Mouse (Mus musculus) kidney, embryonic 16.5 days (tissue): Measurements from ENCODE around the gene Vdr. TPM values are rescaled to one million over a fixed set of nuclear protein-coding genes. Genes with fewer than 3 reads are reported as not detected.
A peak's percentile ranks its signal among the peaks of the same experiment; 100 is the strongest.

Experiments
- ATAC-seq: fragments of 200-750 bp; cut with Nextera tagmentation; 2 replicates; pipeline ENCODE4 v1.8.0; 2017; ENCODE audit warnings: moderate TSS enrichment; ENCODE audit not compliant: low FRiP score, low TSS enrichment
- H3K27ac ChIP-seq: fragments of 300-500 bp; sonication (generic); 2 replicates; pipeline ENCODE4 v1.5.1; 2014; ENCODE audit warnings: low read length
- H3K27me3 ChIP-seq: fragments of 300-500 bp; sonication (generic); 2 replicates; pipeline ENCODE4 v1.6.1; 2014; ENCODE audit warnings: low read length, control low read depth, mixed read lengths; ENCODE audit not compliant: insufficient read depth
- H3K36me3 ChIP-seq: fragments of 300-500 bp; sonication (generic); 2 replicates; pipeline ENCODE4 v1.6.1; 2014; ENCODE audit warnings: low read length, control low read depth, mixed read lengths; ENCODE audit not compliant: insufficient read depth
- H3K4me1 ChIP-seq: fragments of 300-500 bp; sonication (generic); 2 replicates; pipeline ENCODE4 v1.6.1; 2014; ENCODE audit warnings: low read length, control low read depth, mixed read lengths; ENCODE audit not compliant: insufficient read depth
- H3K4me2 ChIP-seq: fragments of 300-500 bp; sonication (generic); replicated peaks from 2 replicates; pipeline ENCODE4 v1.6.1; 2014; ENCODE audit warnings: low read depth, low read length
- H3K4me3 ChIP-seq: fragments of 300-500 bp; sonication (generic); 2 replicates; pipeline ENCODE4 v1.5.1; 2014; ENCODE audit warnings: mild to moderate bottlenecking, low read length
- H3K9ac ChIP-seq: fragments of 300-500 bp; sonication (generic); replicated peaks from 2 replicates; pipeline ENCODE4 v1.6.1; 2014; ENCODE audit warnings: low read length
- H3K9me3 ChIP-seq: fragments of 300-500 bp; sonication (generic); 2 replicates; pipeline ENCODE4 v1.6.1; 2016; ENCODE audit warnings: low read length, control low read depth
- WGBS: fragments of 180-500 bp; shearing (Covaris S2); extraction: QIAGEN DNeasy Blood & Tissue Kit; methylation state at CpG from one replicate; pipeline ENCODE4 v1.1.7; 2014; 5-methylcytosine and 5-hydroxymethylcytosine counted together
- polyA plus RNA-seq: library from polyadenylated mRNA; unstranded; fragments of >200 nt; fragmentation: Nextera tagmentation; extraction: Ambion mirVana; gene quantifications from 2 replicates; pipeline ENCODE4 v1.2.1, GENCODE M21; 2015

The Vdr gene
- polyA plus RNA-seq, 1 experiment from 2014 or later, result 10.5 TPM

DNA sequence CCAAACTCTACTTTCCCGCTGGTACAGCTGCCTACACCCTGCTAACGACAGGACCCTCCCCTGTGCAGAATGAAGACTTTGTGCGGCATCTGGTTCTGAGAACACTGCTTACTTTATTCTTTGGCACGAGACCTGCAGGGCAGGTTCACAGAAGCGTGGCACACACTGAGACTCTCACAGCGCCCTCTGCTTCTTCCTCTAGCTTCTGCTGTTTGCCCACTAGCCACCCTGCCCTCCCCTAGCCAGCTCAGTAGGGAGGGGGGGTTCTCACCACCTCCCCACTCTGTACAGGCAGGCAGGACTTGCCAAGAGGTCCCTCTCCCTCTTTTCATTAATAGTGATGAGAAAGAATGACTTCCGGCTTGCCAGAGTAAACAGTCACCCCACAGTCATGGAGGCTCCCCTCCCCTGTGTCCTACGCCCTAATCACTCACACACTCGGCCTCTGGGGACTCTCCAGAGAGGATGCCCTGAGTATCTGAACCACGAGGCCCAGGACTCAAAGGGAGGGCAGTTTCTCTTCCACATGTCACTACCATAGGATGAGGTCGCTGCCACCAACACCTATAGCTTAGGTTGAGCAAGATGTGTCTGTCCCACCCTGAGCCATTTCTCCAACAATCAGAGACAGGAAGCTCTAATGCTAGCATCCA lies 6.0 kb downstream of the Vdr start:
- 49% methylated on average over 11 of the region's 11 CpGs for WGBS
- H3K9me3 ChIP-seq, result no peaks in the 10 kb centered on the region
- ATAC-seq, result no peak
- H3K4me1 ChIP-seq, result peaks cover 35% of the 10 kb centered on the region
- peaks cover 15% of the 10 kb centered on the region for H3K27me3 ChIP-seq
- no peak overlapping the region for H3K4me2 ChIP-seq
- H3K4me3 ChIP-seq, result no peak overlapping the region
- no peaks in the 10 kb centered on the region for H3K36me3 ChIP-seq
- no peak overlapping the region for H3K27ac ChIP-seq
- H3K9ac ChIP-seq, result no peak overlapping the region; the same call in 1 of the 2 replicates

GRCm38 (mm10) chr15:97903261-97904009 lies 7.0 kb downstream of the Vdr start:
- no peak overlapping the region for H3K9ac ChIP-seq
- H3K4me1 ChIP-seq, result peaks cover 28% of the 10 kb centered on the region
- no peaks in the 10 kb centered on the region for H3K36me3 ChIP-seq
- no peak overlapping the region for H3K4me3 ChIP-seq
- 69% methylated on average over 15 of the region's 15 CpGs for WGBS
- ATAC-seq, result no peak
- no peaks in the 10 kb centered on the region for H3K9me3 ChIP-seq
- no peak overlapping the region for H3K4me2 ChIP-seq
- peaks cover 7% of the 10 kb centered on the region; the same call in 1 of the 2 replicates for H3K27me3 ChIP-seq
- no peak overlapping the region for H3K27ac ChIP-seq

GRCm38 (mm10) chr15:97900991-97901390 lies 9.4 kb downstream of the Vdr start:
- no peak for ATAC-seq
- Histone ChIP-seq H3K36me3 (no peaks in the 10 kb centered on the region), H3K4me2 (no peak overlapping the region), H3K9ac (no peak overlapping the region), H3K27ac (no peak overlapping the region), H3K4me1 (peaks cover 22% of the 10 kb centered on the region), H3K4me3 (no peak overlapping the region), H3K9me3 (no peaks in the 10 kb centered on the region), H3K27me3 (no peaks in the 10 kb centered on the region; the same call in 1 of the 2 replicates)
- 78% methylated on average over 9 of the region's 9 CpGs for WGBS

GRCm38 (mm10) chr15:97900336-97900912 lies 10.0 kb downstream of the Vdr start:
- H3K36me3 ChIP-seq, result no peaks in the 10 kb centered on the region
- H3K4me3 ChIP-seq, result no peak overlapping the region
- 71% methylated on average over 12 of the region's 12 CpGs for WGBS
- no peaks in the 10 kb centered on the region for H3K27me3 ChIP-seq
- no peak for ATAC-seq
- H3K4me1 ChIP-seq, result peaks cover 28% of the 10 kb centered on the region
- no peaks in the 10 kb centered on the region for H3K9me3 ChIP-seq
- H3K4me2 ChIP-seq, result no peak overlapping the region
- no peak overlapping the region for H3K9ac ChIP-seq
- no peak overlapping the region for H3K27ac ChIP-seq

GRCm38 (mm10) chr15:97899714-97900113 lies 10.7 kb downstream of the Vdr start:
- Histone ChIP-seq H3K9ac (no peak overlapping the region), H3K36me3 (no peaks in the 10 kb centered on the region), H3K4me3 (no peak overlapping the region), H3K4me1 (peaks cover 26% of the 10 kb centered on the region), H3K9me3 (no peaks in the 10 kb centered on the region), H3K4me2 (no peak overlapping the region), H3K27ac (no peak overlapping the region), H3K27me3 (no peaks in the 10 kb centered on the region)
- WGBS, result 69% methylated on average over 8 of the region's 8 CpGs
- no peak for ATAC-seq

DNA sequence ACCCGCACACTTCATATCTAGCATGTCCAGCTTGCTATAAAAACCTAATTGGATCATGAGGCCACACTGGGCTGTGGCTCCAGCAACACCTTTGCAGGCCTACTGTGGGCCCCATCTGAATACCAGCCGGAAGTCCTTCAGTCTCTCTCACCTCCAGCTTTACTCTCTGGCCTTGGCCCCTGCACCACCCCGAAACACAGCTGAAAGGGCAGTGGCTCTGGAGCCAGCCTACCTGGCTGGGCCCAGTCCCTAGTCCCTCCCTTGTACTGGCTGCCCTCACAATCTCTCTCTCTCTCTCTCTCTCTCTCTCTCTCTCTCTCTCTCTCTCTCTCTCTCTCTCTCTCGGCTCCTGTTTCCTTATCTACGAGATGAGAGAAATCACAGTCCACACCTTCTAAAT lies 11.6 kb downstream of the Vdr start:
- ATAC-seq, result no peak
- no peak overlapping the region for H3K4me3 ChIP-seq
- no peaks in the 10 kb centered on the region for H3K9me3 ChIP-seq
- WGBS, result 77% methylated on average over 5 of the region's 5 CpGs
- no peak overlapping the region for H3K9ac ChIP-seq
- H3K4me1 ChIP-seq, result peaks cover 19% of the 10 kb centered on the region
- H3K36me3 ChIP-seq, result no peaks in the 10 kb centered on the region
- H3K27ac ChIP-seq, result no peak overlapping the region
- H3K27me3 ChIP-seq, result no peaks in the 10 kb centered on the region
- H3K4me2 ChIP-seq, result no peak overlapping the region

GRCm38 (mm10) chr15:97896861-97897654 lies 13.4 kb downstream of the Vdr start:
- H3K4me1 ChIP-seq, result peaks cover 24% of the 10 kb centered on the region
- 63% methylated on average over 16 of the region's 16 CpGs for WGBS
- H3K9me3 ChIP-seq, result no peaks in the 10 kb centered on the region
- peak overlapping the region; percentile 31 for H3K27ac ChIP-seq
- ATAC-seq, result peak; percentile 63
- no peaks in the 10 kb centered on the region for H3K27me3 ChIP-seq
- H3K36me3 ChIP-seq, result no peaks in the 10 kb centered on the region
- H3K4me2 ChIP-seq, result no peak overlapping the region
- no peak overlapping the region; the same call in 1 of the 2 replicates for H3K9ac ChIP-seq
- H3K4me3 ChIP-seq, result no peak overlapping the region

DNA sequence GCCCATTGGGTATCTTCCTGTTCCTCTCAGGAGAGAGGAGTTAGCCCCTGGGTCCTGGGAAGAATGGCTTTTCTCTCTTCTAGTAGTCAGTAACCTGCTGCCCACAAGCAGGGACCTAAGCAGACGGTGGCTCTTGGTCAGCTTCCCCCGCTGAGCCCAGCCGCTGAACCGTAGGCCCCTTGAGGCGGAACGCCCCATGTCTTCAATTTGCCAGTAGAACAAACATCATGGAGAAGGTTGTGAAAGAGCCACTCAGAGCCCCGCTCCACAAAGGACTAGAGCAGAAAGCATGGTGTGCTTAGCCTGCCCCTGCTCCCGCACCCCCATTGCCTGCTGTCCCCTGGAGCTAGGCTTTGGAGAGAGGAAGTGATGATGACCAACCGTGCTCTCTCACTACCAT lies 14.1 kb downstream of the Vdr start:
- Histone ChIP-seq H3K4me3 (no peak overlapping the region), H3K36me3 (no peaks in the 10 kb centered on the region), H3K27me3 (no peaks in the 10 kb centered on the region), H3K27ac (peak overlapping the region; percentile 31), H3K4me2 (no peak overlapping the region), H3K4me1 (peaks cover 25% of the 10 kb centered on the region), H3K9me3 (no peaks in the 10 kb centered on the region), H3K9ac (no peak overlapping the region)
- 56% methylated on average over 9 of the region's 9 CpGs for WGBS
- peak; percentile 33; the same call in 1 of the 2 replicates for ATAC-seq

DNA sequence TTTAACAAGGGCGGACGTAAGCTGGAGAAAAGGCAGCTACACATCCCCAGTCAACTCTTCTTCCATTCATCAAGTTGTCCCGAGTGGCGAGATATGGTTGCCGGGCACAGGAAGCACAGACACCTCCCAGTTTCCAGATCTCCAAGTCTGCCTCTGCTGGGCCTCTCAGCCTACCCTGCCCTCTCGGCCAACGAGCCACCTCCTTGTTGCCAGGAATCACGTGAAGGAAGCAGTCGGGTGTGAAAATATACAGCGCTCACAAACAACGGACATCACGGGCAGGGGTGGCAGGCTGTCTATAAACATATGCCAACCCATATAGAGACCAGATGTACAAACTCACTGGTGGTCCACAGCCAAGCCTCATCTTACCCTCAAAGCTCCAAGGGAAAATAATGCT lies 14.6 kb downstream of the Vdr start:
- peaks cover 25% of the 10 kb centered on the region for H3K4me1 ChIP-seq
- ATAC-seq, result peak; percentile 46; the same call in 1 of the 2 replicates
- H3K9me3 ChIP-seq, result no peaks in the 10 kb centered on the region
- peak overlapping the region; percentile 61 for H3K27ac ChIP-seq
- H3K27me3 ChIP-seq, result no peaks in the 10 kb centered on the region
- H3K4me2 ChIP-seq, result no peak overlapping the region
- H3K4me3 ChIP-seq, result no peak overlapping the region
- 43% methylated on average over 12 of the region's 12 CpGs for WGBS
- no peaks in the 10 kb centered on the region for H3K36me3 ChIP-seq
- no peak overlapping the region for H3K9ac ChIP-seq
